Mouse (Mus musculus) megakaryocyte, adult 5-6 weeks (primary cell): Measurements from ENCODE around the gene Nrxn1. TPM values are rescaled to one million over a fixed set of nuclear protein-coding genes. Genes with fewer than 3 reads are reported as not detected.

Source experiments
- ATAC-seq: 2 replicates; pipeline ENCODE4 v1.8.0; 2016; ENCODE audit warnings: mild to moderate bottlenecking, inconsistent platforms; ENCODE audit not compliant: poor library complexity, severe bottlenecking
- total RNA-seq, 2 experiments: library from RNA; stranded (forward) in 1 of 2; stranded (reverse) in 1 of 2; fragments of 153-499, 151-499 nt in 1 of 2; fragments of 221-1000, 200-1000 nt in 1 of 2; gene quantifications; 2 replicates each; pipeline versions ENCODE4 v1.2.3 to v1.2.4; 2015 to 2017

Nrxn1 gene
- total RNA-seq, 2 experiments from 2014 or later: 0.18 to 1.5 TPM

- no peak for ATAC-seq
Measured at GRCm38 (mm10) chr17:90122796-90123481, 969.9 kb downstream of the Nrxn1 start.

DNA sequence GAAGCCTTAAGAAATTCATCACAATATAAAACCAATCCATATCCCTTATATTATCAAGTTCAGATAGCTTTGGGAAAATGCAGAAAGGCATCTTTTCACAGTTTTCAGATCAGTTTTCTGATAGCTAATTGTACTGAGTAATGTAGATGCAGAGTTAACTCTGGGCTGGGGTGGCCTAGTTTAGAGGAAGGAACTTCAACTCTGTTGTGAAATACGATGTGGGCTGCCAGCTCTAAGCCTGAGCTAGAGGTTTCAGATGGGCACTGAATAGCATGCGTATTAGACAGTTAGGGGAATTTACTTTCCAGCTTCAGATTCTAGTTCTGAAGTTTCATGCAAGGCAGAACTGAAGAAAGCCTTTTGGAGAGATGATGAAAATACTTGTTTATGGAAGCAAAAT is 976.6 kb downstream of the Nrxn1 start:
- ATAC-seq: peak; percentile 71

DNA sequence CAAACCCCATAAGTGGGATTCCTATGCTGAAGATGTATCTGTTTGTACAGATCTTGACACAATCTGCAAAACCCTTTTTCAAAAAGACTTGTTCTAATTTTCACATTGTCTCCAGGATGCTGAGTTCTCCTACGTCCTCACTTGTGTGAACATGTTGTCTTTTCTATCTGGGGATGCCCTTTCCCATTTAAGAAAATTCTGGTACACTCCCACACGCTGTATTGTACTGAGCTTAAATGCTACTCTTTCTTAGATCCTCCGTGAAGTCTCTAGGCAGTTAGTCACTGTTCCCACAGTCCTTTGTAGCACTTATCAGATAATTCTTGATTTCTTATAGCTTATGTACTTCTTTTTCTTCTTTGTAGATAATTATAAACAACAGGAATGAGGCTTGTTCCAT is 997.9 kb downstream of the Nrxn1 start:
- ATAC-seq: no peak

DNA sequence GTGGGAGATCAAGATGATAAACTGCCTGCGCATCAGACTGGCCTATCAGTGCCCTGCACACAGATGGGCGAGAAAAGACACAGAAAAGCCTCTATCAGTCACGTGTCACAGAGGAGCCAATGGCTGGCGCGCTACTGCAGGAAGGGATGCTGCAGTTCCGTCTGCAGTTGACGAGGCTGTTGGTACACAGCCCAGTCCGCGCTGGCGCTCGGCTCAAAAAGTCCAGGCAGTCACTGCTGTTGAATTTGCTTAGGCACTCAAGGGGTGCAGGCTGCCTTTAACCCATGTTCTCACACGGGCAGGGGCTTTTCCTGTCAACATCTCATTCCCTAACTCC is 1004.6 kb downstream of the Nrxn1 start:
- ATAC-seq: peak; percentile 77

- ATAC-seq: no peak
Measured at GRCm38 (mm10) chr17:90087616-90088313, 1005.1 kb downstream of the Nrxn1 start.

GRCm38 (mm10) chr17:90086826-90087225 is 1006.0 kb downstream of the Nrxn1 start:
- no peak for ATAC-seq

GRCm38 (mm10) chr17:90079003-90079402 is 1013.9 kb downstream of the Nrxn1 start:
- ATAC-seq: no peak

- no peak for ATAC-seq
Measured at GRCm38 (mm10) chr17:90078488-90078887, 1014.4 kb downstream of the Nrxn1 start.

DNA sequence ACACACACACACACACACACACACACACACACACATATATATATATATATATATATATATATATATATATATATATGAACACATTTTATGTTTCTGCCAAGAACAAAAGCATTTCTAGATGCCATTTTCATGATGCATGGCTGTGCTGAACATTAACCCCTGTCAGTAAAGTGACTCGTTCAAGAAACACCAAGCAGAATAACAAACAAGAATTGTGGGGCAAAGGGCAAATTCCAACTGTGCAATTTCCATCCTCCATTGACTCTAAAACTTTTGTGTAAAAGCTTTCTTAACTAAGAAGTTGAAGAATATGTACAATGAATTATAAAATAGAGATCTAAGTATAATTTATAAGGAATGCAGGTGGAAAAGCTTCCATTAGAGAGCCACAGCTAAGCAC is 1030.0 kb downstream of the Nrxn1 start:
- no peak for ATAC-seq

GRCm38 (mm10) chr17:90060872-90061271 is 1032.0 kb downstream of the Nrxn1 start:
- ATAC-seq: no peak

DNA sequence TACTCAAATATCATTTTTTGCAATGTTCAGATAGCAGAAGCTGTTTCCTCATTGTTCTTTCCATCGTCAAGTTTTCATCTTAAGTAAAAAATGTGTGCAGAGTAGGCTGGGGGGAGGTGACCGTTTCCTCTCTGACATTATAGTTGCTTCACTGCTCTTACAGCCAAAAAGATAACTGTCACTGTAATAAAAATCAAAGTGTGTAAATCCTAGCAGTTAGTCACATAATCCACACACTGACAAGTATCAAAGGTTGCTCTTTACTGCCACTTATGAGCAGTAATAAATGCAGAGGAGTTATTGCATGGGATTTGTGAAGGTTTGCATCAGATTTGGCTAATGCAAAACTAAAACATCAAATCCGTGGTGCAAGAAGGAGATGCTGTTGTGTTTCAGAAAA is 1032.7 kb downstream of the Nrxn1 start:
- ATAC-seq: no peak

DNA sequence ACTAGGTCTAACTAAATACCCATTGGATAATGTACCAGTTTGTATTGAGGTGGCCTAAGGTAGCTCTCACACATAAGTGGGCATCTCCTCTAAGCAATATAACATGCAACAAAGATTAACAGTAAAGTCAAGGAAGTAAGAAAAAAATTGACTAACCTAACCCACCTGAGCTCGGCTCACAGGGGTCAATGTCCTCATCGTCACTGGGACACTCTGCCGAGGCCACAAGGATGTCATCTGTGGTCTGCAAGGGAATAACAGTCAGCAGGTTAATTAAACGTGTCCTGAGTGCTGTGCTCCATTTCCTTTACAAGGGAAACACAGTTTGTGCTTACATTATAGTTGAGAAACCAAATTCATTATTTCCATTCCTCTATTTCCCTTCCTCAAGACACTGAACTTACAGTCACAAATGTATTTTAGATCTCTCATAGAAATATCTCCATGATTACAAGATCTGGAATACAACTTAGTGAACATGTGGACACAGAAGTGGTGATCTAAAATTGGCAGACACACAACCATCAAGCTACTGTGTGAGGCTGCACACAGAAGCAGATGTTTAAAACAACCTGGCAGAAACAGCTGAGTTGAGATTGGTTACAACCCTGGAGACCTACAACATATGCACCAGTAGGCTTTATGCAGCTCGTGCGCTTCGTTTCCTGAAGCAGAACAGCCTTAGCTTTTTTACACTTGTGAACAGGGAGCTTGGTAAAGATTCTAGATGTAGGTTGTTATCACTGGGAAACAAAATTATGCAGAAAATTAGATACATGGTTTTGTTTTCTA is 1033.4 kb downstream of the Nrxn1 start:
- no peak for ATAC-seq

DNA sequence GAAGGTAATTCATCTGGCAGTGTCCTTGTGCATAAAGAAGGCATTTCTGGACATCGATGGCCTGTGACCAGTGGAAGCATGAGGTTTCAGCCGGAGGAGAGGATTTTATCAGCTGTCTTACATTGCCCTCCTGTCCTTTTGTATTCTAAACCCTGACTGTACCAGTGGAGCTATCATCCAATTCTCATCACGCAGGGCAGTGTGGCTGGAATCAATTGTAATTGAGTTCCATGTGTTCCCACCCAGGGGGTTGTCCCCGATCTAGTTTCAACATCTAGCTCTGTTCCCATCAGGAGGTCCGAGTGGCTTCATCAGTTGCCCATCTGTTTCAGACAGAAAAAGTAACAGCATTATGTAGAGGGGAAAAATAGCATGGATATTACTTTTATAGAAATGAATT is 1038.6 kb downstream of the Nrxn1 start:
- ATAC-seq: no peak

DNA sequence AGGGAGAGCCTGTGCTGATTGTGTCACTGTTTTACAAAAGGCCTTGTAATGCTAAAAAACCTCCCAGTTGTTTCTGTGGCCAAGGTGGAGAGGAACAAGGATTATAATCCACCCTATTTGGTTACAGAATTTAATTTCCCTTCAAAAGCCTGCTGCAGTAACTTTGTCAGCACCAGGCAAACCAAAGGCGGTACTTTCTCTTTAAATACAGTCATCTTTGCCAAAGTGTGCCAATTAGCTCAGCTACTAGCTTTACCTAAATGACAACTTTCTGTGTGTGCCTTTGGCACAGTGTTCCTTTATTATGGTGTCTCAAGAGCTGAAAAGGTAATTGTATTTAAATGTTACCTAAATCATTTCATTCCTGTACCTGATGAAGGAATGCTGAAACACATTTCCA is 1053.6 kb downstream of the Nrxn1 start:
- no peak for ATAC-seq

DNA sequence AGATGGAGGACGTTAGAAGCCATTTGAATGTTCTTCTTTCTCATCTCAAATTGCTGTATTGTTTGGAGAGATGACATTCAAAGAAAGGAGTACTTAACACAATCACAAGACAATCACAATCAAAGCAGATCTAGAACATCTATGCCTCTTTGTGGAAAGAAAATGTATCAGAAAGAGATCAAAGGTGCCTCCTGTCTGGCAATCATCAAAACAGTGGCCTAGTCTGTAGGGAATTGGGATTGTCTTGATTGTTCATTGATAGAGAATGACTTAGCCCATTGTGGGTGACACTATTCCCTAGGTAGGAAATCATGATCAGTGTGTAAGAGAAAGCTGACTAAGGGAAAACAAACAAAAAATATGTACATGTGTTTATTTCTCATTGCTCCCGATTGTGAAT is 1060.5 kb downstream of the Nrxn1 start:
- no peak for ATAC-seq

DNA sequence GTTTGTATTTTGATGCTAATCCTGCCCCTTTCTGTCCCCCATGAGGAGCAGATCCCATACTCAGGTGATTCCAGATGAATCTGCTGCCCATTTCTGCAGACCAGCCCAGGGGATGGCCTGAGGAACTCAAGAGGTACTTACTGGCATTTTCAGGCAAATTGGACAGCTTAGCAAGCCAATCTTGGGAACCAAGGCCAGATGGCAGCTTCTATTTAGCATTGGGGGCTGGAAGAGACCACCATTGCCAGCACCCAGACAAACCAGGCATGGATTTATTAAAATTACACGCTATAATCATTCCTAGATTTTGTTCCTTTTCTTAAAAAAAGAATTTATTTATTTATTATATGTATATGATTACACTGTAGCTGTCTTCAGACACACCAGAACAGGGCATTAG is 1076.2 kb downstream of the Nrxn1 start:
- ATAC-seq: no peak

GRCm38 (mm10) chr17:90011761-90012160 is 1081.1 kb downstream of the Nrxn1 start:
- ATAC-seq: peak; percentile 35; the same call in 1 of the 2 replicates

DNA sequence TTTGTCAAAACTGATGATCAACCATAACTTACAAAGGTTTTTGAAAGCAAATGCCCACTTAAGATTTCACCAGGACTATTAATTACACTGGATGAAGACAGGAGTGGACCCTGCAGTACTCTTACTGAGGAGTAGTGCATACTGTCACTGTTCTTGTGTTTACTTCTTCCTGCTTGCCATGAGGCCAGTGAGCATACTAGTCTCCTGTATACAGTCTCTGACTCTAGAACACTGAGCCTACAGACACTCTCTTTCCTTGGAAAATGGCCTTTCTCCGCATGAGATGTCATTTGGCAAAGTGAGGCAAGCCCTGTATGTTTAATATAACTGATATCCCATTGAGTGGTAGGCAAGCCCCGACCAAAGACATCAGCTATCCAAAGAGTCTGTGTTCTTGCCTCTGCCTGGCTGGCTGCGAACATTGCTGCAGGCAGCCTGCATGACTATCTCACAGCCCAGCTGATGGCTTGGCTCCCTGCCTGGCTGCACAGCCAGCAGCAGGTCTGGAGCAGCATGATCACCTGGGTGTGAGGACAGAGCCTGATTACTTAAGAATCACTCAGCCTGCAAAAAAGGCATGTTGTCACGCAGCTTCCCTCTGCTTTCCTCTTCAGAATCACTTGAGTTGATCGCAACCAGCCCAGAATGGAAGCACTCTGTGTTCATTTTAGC is 1085.3 kb downstream of the Nrxn1 start:
- no peak for ATAC-seq

DNA sequence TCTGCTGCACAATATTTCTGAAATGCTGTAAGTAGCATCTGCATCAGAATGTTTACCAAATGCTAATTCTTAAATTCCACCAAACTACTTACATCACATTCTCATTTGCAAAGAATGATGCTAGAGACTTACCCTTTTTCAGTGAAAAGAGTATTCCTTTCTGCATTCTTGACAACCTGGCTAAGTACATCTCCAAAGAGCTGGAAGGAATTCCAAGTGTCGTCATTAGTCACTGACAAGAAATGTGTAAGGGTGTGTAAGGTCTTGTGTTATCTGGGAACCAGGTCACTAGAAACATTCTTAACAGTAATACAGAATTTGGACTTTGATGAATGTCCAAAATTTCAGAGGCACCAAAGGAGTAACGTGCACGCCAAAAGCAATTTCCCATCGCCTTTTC is 1102.2 kb downstream of the Nrxn1 start:
- ATAC-seq: no peak
